In the genomic region with DNA sequence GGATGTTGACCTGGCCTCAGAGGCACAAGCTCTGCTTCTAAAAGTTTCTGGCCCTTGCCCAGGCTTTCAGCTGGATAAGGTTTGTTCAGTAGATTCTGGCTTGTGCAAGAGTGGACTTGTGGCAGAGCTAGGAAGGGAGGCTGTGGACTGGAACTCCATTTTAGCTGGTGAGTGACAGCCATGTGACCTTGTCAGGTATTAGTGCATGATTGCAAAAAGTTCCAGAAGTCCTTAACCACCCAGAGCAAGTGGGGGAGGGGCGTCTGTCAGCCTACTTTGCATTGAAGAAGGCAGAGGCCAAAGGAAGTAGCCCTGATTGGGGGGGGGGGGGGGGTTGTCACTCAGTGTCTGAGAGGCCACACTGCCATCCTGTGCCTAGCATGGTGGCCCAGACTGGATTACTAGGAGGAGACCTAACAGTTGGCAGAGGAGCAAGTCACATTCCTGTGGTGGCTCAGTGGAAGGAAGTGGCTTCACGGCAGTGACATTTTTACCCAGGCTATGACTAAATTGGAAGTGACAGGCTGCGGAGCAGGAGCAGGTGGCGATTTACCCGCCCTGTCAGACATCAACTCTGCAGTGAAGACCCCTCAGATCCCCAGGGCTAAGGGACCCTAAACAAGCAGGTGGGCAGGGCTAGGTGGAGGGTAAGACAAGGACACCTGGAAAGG, we compare ENCODE assay signal across 10 mouse cellular contexts. TPM values are rescaled to one million over a fixed set of nuclear protein-coding genes. Genes with fewer than 3 reads are reported as not detected.
DNase-seq lines count a peak whose midpoint lies in the region; ATAC-seq and TF ChIP-seq lines count a peak whose summit lies in the region.
"Had no signal": no experiment of that assay in that cellular context is flagged by ENCODE, and none has a peak within 500 bp of the region (broad histone marks: within the 10 kb centered on the region; RNA-seq: fewer than 3 reads in every experiment).

No protein-coding gene starts in this region.

- TF ChIP-seq CTCF in kidney, adult 2 months (conservative IDR thresholded peaks at IDR 0.05; ENCODE audit: insufficient read depth, insufficient read length, low read depth, low read length), result no peak
- TF ChIP-seq CTCF in midbrain, postnatal 0 days (IDR thresholded peaks at IDR 0.05), result no peak

- H3K9ac ChIP-seq in heart, embryonic 14.5 days (ENCODE audit: low read length), result no peak overlapping the region
- no peak overlapping the region for H3K9ac ChIP-seq in heart, embryonic 11.5 days (ENCODE audit: low read depth, low read length)
- H3K9ac ChIP-seq in midbrain, postnatal 0 days (replicated peaks; ENCODE audit: low read length, poor library complexity, severe bottlenecking), result no peak overlapping the region
- H3K9ac ChIP-seq: midbrain, embryonic 12.5 days had no signal

- H3K36me3 ChIP-seq in heart, embryonic 14.5 days (ENCODE audit: control insufficient read depth, insufficient read depth, low read length), result no peaks in the 10 kb centered on the region
- H3K36me3 ChIP-seq in heart, embryonic 11.5 days (ENCODE audit: control insufficient read depth, insufficient read depth, low read length), result no peaks in the 10 kb centered on the region
- no peaks in the 10 kb centered on the region for H3K36me3 ChIP-seq in kidney, adult 2 months (ENCODE audit: control insufficient read depth, insufficient read depth, low read length)
- no peaks in the 10 kb centered on the region for H3K36me3 ChIP-seq in midbrain, postnatal 0 days (ENCODE audit: insufficient read depth, low read length)
- H3K36me3 ChIP-seq: midbrain, embryonic 12.5 days had no signal

- peak overlapping the region; percentile 20 to 23; a peak in 2 of 4 replicates for H3K27ac ChIP-seq in heart, embryonic 14.5 days (replicated peaks in 1 of 2; ENCODE audit: control insufficient read depth in 1 of 2, insufficient read depth in 1 of 2, low read depth in 2 of 2, low read length in 2 of 2)
- no peak overlapping the region for H3K27ac ChIP-seq in heart, embryonic 11.5 days (ENCODE audit: low read depth, low read length)
- peak overlapping the region; percentile 34; the same call in 1 of the 2 replicates for H3K27ac ChIP-seq in kidney, adult 2 months (ENCODE audit: insufficient read depth, low read depth, low read length)
- H3K27ac ChIP-seq in midbrain, postnatal 0 days (ENCODE audit: low read depth, low read length), result no peak overlapping the region
- H3K27ac ChIP-seq: midbrain, embryonic 12.5 days had no signal

- peak; percentile 67 for DNase-seq in A20 (ENCODE audit: low read depth, low spot score)
- DNase-seq in kidney, adult 2 months, result peak; percentile 62
- DNase-seq in lung, postnatal 36 days, result peak; percentile 54
- DNase-seq in layer of hippocampus, postnatal 14 days (ENCODE audit: low spot score in 2 of 2), result no peak
- no peak for DNase-seq in midbrain, postnatal 0 days (ENCODE audit: low spot score)
- DNase-seq in left cerebral cortex, adult 18-20 months (ENCODE audit: low spot score in 2 of 2), result no peak
- DNase-seq: cerebellum, adult 18-20 months had no signal

- ATAC-seq in heart, embryonic 14.5 days (ENCODE audit: insufficient number of reproducible peaks, insufficient read depth, low FRiP score, low read depth), result no peak
- ATAC-seq in heart, embryonic 11.5 days (replicated peaks; ENCODE audit: insufficient number of reproducible peaks, low FRiP score, low TSS enrichment), result no peak
- no peak for ATAC-seq in midbrain, postnatal 0 days (ENCODE audit: low FRiP score)

- H3K4me3 ChIP-seq in heart, embryonic 14.5 days (ENCODE audit: control insufficient read depth in 1 of 2, insufficient read depth in 1 of 2, low read depth in 1 of 2, low read length in 2 of 2), result no peak overlapping the region
- H3K4me3 ChIP-seq in heart, embryonic 11.5 days (ENCODE audit: low read depth, low read length), result no peak overlapping the region
- no peak overlapping the region for H3K4me3 ChIP-seq in kidney, adult 2 months (ENCODE audit: insufficient read depth, low read depth, low read length)
- no peak overlapping the region for H3K4me3 ChIP-seq in midbrain, postnatal 0 days (ENCODE audit: low read depth, low read length)
- H3K4me3 ChIP-seq: midbrain, embryonic 12.5 days had no signal

- H3K9me3 ChIP-seq in heart, embryonic 14.5 days (ENCODE audit: control insufficient read depth, low read length), result peaks cover 3% of the 10 kb centered on the region; the same call in 1 of the 2 replicates
- H3K9me3 ChIP-seq in heart, embryonic 11.5 days (replicated peaks; ENCODE audit: control insufficient read depth, low read length), result no peaks in the 10 kb centered on the region
- H3K9me3 ChIP-seq in midbrain, postnatal 0 days (ENCODE audit: low read length), result no peaks in the 10 kb centered on the region
- H3K9me3 ChIP-seq: midbrain, embryonic 12.5 days had no signal

- 30% methylated on average over 5 of the region's 5 CpGs for WGBS in heart, embryonic 14.5 days
- WGBS in heart, embryonic 11.5 days (ENCODE audit: insufficient replicate concordance), result 42% methylated on average over 5 of the region's 5 CpGs
- WGBS in kidney, adult 2 months, result 42% methylated on average over 5 of the region's 5 CpGs
- 30% methylated on average over 5 of the region's 5 CpGs for WGBS in midbrain, postnatal 0 days

- H3K4me2 ChIP-seq in heart, embryonic 14.5 days (ENCODE audit: low read length), result no peak overlapping the region
- H3K4me2 ChIP-seq in heart, embryonic 11.5 days, result no peak overlapping the region
- H3K4me2 ChIP-seq in midbrain, postnatal 0 days (ENCODE audit: low read depth, low read length, poor library complexity, severe bottlenecking), result no peak overlapping the region
- H3K4me2 ChIP-seq: midbrain, embryonic 12.5 days had no signal

- H3K27me3 ChIP-seq in heart, embryonic 14.5 days (ENCODE audit: control insufficient read depth, insufficient read depth, low read length), result peaks cover 3% of the 10 kb centered on the region; the same call in 1 of the 2 replicates
- H3K27me3 ChIP-seq in heart, embryonic 11.5 days (ENCODE audit: control insufficient read depth, insufficient read depth, low read length), result no peaks in the 10 kb centered on the region; the same call in 1 of the 2 replicates
- H3K27me3 ChIP-seq in kidney, adult 2 months (replicated peaks; ENCODE audit: control insufficient read depth, insufficient read depth, low read length), result no peaks in the 10 kb centered on the region
- H3K27me3 ChIP-seq in midbrain, postnatal 0 days (ENCODE audit: insufficient read depth, low read length), result no peaks in the 10 kb centered on the region

- no peak for TF ChIP-seq POLR2A in kidney, adult 2 months (IDR thresholded peaks at IDR 0.05; ENCODE audit: low read depth, low read length)

- H3K4me1 ChIP-seq in heart, embryonic 14.5 days (ENCODE audit: control insufficient read depth in 2 of 2, insufficient read depth in 2 of 2, low read length in 2 of 2), result peaks cover 15 to 19% of the 10 kb centered on the region in 2 experiments
- peaks cover 16% of the 10 kb centered on the region; the same call in 1 of the 2 replicates for H3K4me1 ChIP-seq in heart, embryonic 11.5 days (ENCODE audit: control insufficient read depth, insufficient read depth, low read length)
- 0 out of 2 replicates have a peak, but pooled peaks cover 4% of the 10 kb centered on the region for H3K4me1 ChIP-seq in kidney, adult 2 months (ENCODE audit: control insufficient read depth, insufficient read depth, low read length)
- H3K4me1 ChIP-seq in midbrain, postnatal 0 days (ENCODE audit: insufficient read depth, low read length), result peaks cover 18% of the 10 kb centered on the region; the same call in 1 of the 2 replicates

RNA-seq across cellular contexts. Expression of a gene that starts 44.9 kb away (rescaled TPM):
- 6.1 and 6.9 TPM in 2 replicates for polyA plus RNA-seq in heart, embryonic 14.5 days (2014; fragmentation: Nextera tagmentation; extraction: Ambion mirVana)
- 6.4 and 8.9 TPM in 2 replicates for polyA plus RNA-seq in heart, embryonic 11.5 days (2014; fragmentation: Nextera tagmentation; extraction: Ambion mirVana)
- 6.9 and 8.4 TPM in 2 replicates for polyA plus RNA-seq in kidney, adult 2 months (2012; rRNA removed)
- total RNA-seq in layer of hippocampus, postnatal 14 days (2021), result 10 to 100 TPM; 61.3 to 62.0 TPM
- total RNA-seq in midbrain, postnatal 0 days (2014; rRNA removed), result 85.5 and 90.3 TPM in 2 replicates
- 52.9 and 55.9 TPM in 2 replicates for polyA plus RNA-seq in midbrain, postnatal 0 days (2015; fragmentation: Nextera tagmentation; extraction: Ambion mirVana)
- total RNA-seq in left cerebral cortex, adult 18-20 months (2021), result 10 to 100 TPM; 49.2 to 50.3 TPM

Comparison
In these comparisons a context has a peak if more than half of its experiments do, and no peak if none do; other contexts are left out.
1. H3K27ac ChIP-seq: peak in heart, embryonic 14.5 days (2 of 2) and kidney, adult 2 months (single experiment); none in heart, embryonic 11.5 days (single experiment) and midbrain, postnatal 0 days (single experiment).
2. DNase-seq: peak in A20 (single experiment), kidney, adult 2 months (single experiment) and lung, postnatal 36 days (single experiment); none in layer of hippocampus, postnatal 14 days (0 of 2), midbrain, postnatal 0 days (single experiment) and left cerebral cortex, adult 18-20 months (0 of 2).